Mouse (Mus musculus): ENCODE results near the gene Pole2. TPM values are rescaled to one million over a fixed set of nuclear protein-coding genes. Genes with fewer than 3 reads are reported as not detected.

Gene Pole2
- polyA plus RNA-seq, 1 experiment: 10.2 TPM

GRCm38 (mm10) chr12:69198164-69198535 lies 29.8 kb downstream of the Pole2 start, which contains the start of gene Dnaaf2:
Gene Dnaaf2 (minus strand): TSS chr12:69198429.
- peak within 1 kb of the TSS; percentile 94 for H3K4me3 ChIP-seq (ENCODE audit: insufficient read depth, low read length)
- H3K4me1 ChIP-seq (ENCODE audit: control insufficient read depth, insufficient read depth, low read length): peaks cover 11% of the 10 kb centered on the region
- peak within 1 kb of the TSS; percentile 66 for H3K27ac ChIP-seq (ENCODE audit: insufficient read depth, low read depth, low read length)
- no peak for TF ChIP-seq CTCF (IDR thresholded peaks at IDR 0.05; ENCODE audit: low read depth, low read length)
- no peak for TF ChIP-seq POLR2A (IDR thresholded peaks at IDR 0.05; ENCODE audit: borderline replicate concordance, low read depth, low read length)

GRCm38 (mm10) chr12:69197378-69198163 lies 30.4 kb downstream of the Pole2 start:
- Histone ChIP-seq H3K4me3 (ENCODE audit: insufficient read depth, low read length) (peak overlapping the region; percentile 94), H3K27ac (ENCODE audit: insufficient read depth, low read depth, low read length) (peak overlapping the region; percentile 55), H3K4me1 (ENCODE audit: control insufficient read depth, insufficient read depth, low read length) (peaks cover 12% of the 10 kb centered on the region)
- TF ChIP-seq CTCF (IDR thresholded peaks at IDR 0.05; ENCODE audit: low read depth, low read length) (no peak), POLR2A (IDR thresholded peaks at IDR 0.05; ENCODE audit: borderline replicate concordance, low read depth, low read length) (no peak)

- TF ChIP-seq CTCF (IDR thresholded peaks at IDR 0.05; ENCODE audit: low read depth, low read length): no peak
- TF ChIP-seq POLR2A (IDR thresholded peaks at IDR 0.05; ENCODE audit: borderline replicate concordance, low read depth, low read length): no peak
- H3K4me1 ChIP-seq (ENCODE audit: control insufficient read depth, insufficient read depth, low read length): peaks cover 12% of the 10 kb centered on the region
- H3K27ac ChIP-seq (ENCODE audit: insufficient read depth, low read depth, low read length): peak within 1 kb of the TSS; percentile 55
- H3K4me3 ChIP-seq (ENCODE audit: insufficient read depth, low read length): peak within 1 kb of the TSS; percentile 94
Measured at GRCm38 (mm10) chr12:69196444-69197377, 31.3 kb downstream of the Pole2 start, which contains the start of gene Gm49383. Gene Gm49383 (minus strand): TSS chr12:69197104.

- Histone ChIP-seq H3K27ac (ENCODE audit: insufficient read depth, low read depth, low read length) (no peak overlapping the region), H3K4me1 (ENCODE audit: control insufficient read depth, insufficient read depth, low read length) (peaks cover 2% of the 10 kb centered on the region; the same call in 1 of the 2 replicates), H3K4me3 (ENCODE audit: insufficient read depth, low read length) (no peak overlapping the region)
- TF ChIP-seq POLR2A (IDR thresholded peaks at IDR 0.05; ENCODE audit: borderline replicate concordance, low read depth, low read length) (no peak), CTCF (IDR thresholded peaks at IDR 0.05; ENCODE audit: low read depth, low read length) (no peak)
Measured at GRCm38 (mm10) chr12:69192637-69193036, 35.4 kb downstream of the Pole2 start.

- TF ChIP-seq CTCF (IDR thresholded peaks at IDR 0.05; ENCODE audit: low read depth, low read length) (no peak), POLR2A (IDR thresholded peaks at IDR 0.05; ENCODE audit: borderline replicate concordance, low read depth, low read length) (no peak)
- no peak overlapping the region for H3K27ac ChIP-seq (ENCODE audit: insufficient read depth, low read depth, low read length)
- H3K4me3 ChIP-seq (ENCODE audit: insufficient read depth, low read length): no peak overlapping the region
- peaks cover 9% of the 10 kb centered on the region for H3K4me1 ChIP-seq (ENCODE audit: control insufficient read depth, insufficient read depth, low read length)
Measured at GRCm38 (mm10) chr12:69191396-69191795, 36.6 kb downstream of the Pole2 start.

- TF ChIP-seq CTCF (IDR thresholded peaks at IDR 0.05; ENCODE audit: low read depth, low read length) (no peak), POLR2A (IDR thresholded peaks at IDR 0.05; ENCODE audit: borderline replicate concordance, low read depth, low read length) (no peak)
- peaks cover 9% of the 10 kb centered on the region for H3K4me1 ChIP-seq (ENCODE audit: control insufficient read depth, insufficient read depth, low read length)
- H3K27ac ChIP-seq (ENCODE audit: insufficient read depth, low read depth, low read length): no peak overlapping the region
- no peak overlapping the region for H3K4me3 ChIP-seq (ENCODE audit: insufficient read depth, low read length)
Measured at GRCm38 (mm10) chr12:69190522-69190921, 37.5 kb downstream of the Pole2 start.

GRCm38 (mm10) chr12:69190074-69190473 lies 37.9 kb downstream of the Pole2 start:
- H3K4me3 ChIP-seq (ENCODE audit: insufficient read depth, low read length): no peak overlapping the region
- TF ChIP-seq CTCF (IDR thresholded peaks at IDR 0.05; ENCODE audit: low read depth, low read length): no peak
- no peak for TF ChIP-seq POLR2A (IDR thresholded peaks at IDR 0.05; ENCODE audit: borderline replicate concordance, low read depth, low read length)
- peaks cover 9% of the 10 kb centered on the region for H3K4me1 ChIP-seq (ENCODE audit: control insufficient read depth, insufficient read depth, low read length)
- no peak overlapping the region for H3K27ac ChIP-seq (ENCODE audit: insufficient read depth, low read depth, low read length)

GRCm38 (mm10) chr12:69186811-69187471 lies 41.1 kb downstream of the Pole2 start:
- 0 out of 2 replicates have a peak overlapping the region, but pooled peaks have one; percentile 1 for H3K4me3 ChIP-seq (ENCODE audit: insufficient read depth, low read length)
- peaks cover 7% of the 10 kb centered on the region for H3K4me1 ChIP-seq (ENCODE audit: control insufficient read depth, insufficient read depth, low read length)
- TF ChIP-seq POLR2A (IDR thresholded peaks at IDR 0.05; ENCODE audit: borderline replicate concordance, low read depth, low read length) (no peak), CTCF (IDR thresholded peaks at IDR 0.05; ENCODE audit: low read depth, low read length) (no peak)
- no peak overlapping the region for H3K27ac ChIP-seq (ENCODE audit: insufficient read depth, low read depth, low read length)

- no peak for TF ChIP-seq POLR2A (IDR thresholded peaks at IDR 0.05; ENCODE audit: borderline replicate concordance, low read depth, low read length)
- TF ChIP-seq CTCF (IDR thresholded peaks at IDR 0.05; ENCODE audit: low read depth, low read length): no peak
- H3K27ac ChIP-seq (ENCODE audit: insufficient read depth, low read depth, low read length): peak overlapping the region; percentile 80; the same call in 1 of the 2 replicates
- H3K4me3 ChIP-seq (ENCODE audit: insufficient read depth, low read length): peak overlapping the region; percentile 96
Measured at GRCm38 (mm10) chr12:69185371-69185770, 42.6 kb downstream of the Pole2 start.

More at GRCm38 (mm10) chr12:69185371-69185770, 42.6 kb downstream of the Pole2 start:
- peaks cover 7% of the 10 kb centered on the region for H3K4me1 ChIP-seq (ENCODE audit: control insufficient read depth, insufficient read depth, low read length)
